Mouse (Mus musculus): ENCODE data around the gene Ccr9. TPM values are rescaled to one million over a fixed set of nuclear protein-coding genes. Genes with fewer than 3 reads are reported as not detected.

The Ccr9 gene
- 0.06 and 0.10 TPM in 2 replicates for polyA plus RNA-seq (2016; fragmentation: Nextera tagmentation; extraction: Ambion mirVana)

DNA sequence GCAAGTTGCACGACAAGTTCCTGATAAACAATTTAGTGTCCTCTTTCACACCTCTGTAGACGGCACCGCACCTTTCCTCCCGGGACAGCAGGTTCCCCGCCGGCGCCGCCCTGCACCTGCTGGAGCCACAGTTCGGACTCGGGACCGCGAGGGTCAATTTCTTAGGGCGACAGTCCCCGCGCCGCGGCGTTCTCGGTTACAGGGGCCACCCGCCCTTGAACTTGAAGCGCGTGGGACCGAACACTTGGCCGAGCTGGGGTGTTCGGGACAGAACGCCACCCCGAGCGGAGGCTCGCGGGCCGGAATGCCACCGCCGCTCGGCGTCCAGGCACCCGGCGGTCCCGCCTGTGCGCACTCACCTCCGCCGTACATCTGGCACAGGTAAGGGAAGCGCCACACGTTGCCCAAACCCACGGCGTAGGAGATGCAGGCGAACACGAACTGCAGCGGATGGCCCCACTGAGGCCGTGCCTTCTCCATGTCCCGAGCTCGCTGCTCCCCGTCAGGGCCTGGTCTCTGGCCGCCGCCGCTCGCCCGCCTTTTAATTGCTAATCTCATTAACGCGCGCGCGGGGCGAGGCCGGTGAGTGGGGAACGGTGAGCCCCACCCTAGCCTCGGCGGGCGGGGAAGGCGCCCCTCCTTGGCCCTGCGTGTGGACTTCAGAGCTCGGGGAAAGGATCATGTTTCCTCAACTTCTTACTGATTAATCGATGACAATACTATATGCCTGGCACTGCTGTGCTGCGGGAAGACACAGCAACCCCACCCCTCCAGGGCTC lies at the start of gene Ccr9, which contains the start of gene Slc6a20a:
Ccr9 (plus strand) TSS at position 113 of the 779 bp plus-strand sequence.
Slc6a20a (minus strand) TSS at position 559 of the 779 bp plus-strand sequence.
- Histone ChIP-seq H3K36me3 (replicated peaks) (no peaks in the 10 kb centered on the region), H3K27me3 (peaks cover 64% of the 10 kb centered on the region), H3K4me2 (peak within 1 kb of the TSS; percentile 70), H3K4me3 (replicated peaks) (peak within 1 kb of the TSS; percentile 46), H3K9ac (peak within 1 kb of the TSS; percentile 44; the same call in 1 of the 2 replicates), H3K9me3 (no peaks in the 10 kb centered on the region), H3K4me1 (peaks cover 9% of the 10 kb centered on the region), H3K27ac (no peak within 1 kb of the TSS)
- ATAC-seq (ENCODE audit: low FRiP score), result peak; percentile 23; the same call in 1 of the 2 replicates
- WGBS, result 1% methylated on average over 73 of the region's 73 CpGs

DNA sequence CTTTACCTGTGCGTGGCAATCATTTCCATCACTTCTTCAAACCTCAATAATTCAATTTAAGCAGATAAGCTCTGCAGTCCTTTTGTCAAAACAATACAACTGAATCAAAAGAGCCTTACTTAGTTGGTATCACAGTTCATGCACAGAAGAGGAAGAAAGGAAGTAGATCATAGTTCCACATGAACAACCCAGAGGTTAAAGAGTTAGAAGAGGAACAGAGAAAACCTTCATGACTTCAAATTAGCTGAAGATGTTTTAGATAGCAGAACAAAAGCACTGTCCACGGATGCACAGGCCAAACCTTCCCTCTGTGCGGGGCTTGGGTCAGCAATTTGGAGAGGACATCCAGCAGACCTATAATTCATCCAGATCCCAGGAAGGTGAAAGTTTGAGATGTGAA lies 46.6 kb upstream of the Ccr9 start:
- Histone ChIP-seq H3K9ac (no peak overlapping the region), H3K4me1 (no peaks in the 10 kb centered on the region), H3K27me3 (no peaks in the 10 kb centered on the region), H3K4me3 (replicated peaks) (no peak overlapping the region), H3K4me2 (no peak overlapping the region), H3K9me3 (no peaks in the 10 kb centered on the region), H3K36me3 (replicated peaks) (no peaks in the 10 kb centered on the region), H3K27ac (no peak overlapping the region)
- WGBS, result 90% methylated on average over 3 of the region's 3 CpGs
- no peak for ATAC-seq (ENCODE audit: low FRiP score)

DNA sequence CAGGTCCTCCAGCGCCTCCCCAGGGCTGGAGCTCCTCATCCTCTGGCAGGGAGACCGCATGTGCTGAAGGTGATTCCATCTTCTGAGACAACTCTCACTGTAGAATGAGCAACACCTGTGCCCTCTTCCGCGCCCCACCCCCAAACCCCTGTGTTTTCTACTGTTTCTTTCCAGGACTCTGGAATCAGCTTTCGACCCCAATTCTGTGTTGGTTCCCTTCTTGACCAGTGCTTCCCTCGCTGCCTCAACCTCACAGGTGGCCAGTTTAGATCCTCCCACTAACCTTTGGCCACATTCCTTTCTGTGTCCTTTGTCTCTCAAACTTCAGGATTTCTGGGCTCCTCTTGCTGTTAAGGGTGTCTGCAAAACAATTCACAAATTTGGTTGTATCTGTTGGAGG lies 46.0 kb upstream of the Ccr9 start, which contains the start of gene Slc6a20b:
Slc6a20b (minus strand) TSS at position 285 of the 400 bp plus-strand sequence.
- Histone ChIP-seq H3K4me1 (no peaks in the 10 kb centered on the region), H3K9me3 (no peaks in the 10 kb centered on the region), H3K4me3 (replicated peaks) (no peak within 1 kb of the TSS), H3K36me3 (replicated peaks) (no peaks in the 10 kb centered on the region), H3K27ac (no peak within 1 kb of the TSS), H3K4me2 (no peak within 1 kb of the TSS), H3K9ac (no peak within 1 kb of the TSS), H3K27me3 (no peaks in the 10 kb centered on the region)
- no peak for ATAC-seq (ENCODE audit: low FRiP score)
- WGBS, result 90% methylated on average over 6 of the region's 6 CpGs

DNA sequence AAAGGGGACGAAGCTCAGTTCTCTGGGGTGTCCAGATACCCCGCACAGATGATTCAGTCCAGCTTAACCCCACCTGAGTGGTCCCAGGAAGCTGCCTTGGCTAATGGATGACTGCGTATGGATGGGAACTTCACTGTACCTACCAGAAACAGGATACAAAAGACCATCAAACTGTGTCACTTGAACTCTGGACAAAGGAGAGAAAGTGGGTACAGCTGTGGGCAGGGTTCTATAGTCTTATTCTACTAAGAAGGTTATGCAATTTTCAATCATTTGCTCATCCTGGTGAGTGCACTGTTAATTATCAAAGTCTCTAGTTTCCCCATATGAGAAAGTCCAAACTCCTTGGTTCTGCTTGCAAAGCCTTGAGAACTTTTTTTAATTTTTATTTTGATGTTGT lies 45.2 kb upstream of the Ccr9 start:
- H3K27ac ChIP-seq, result no peak overlapping the region
- H3K27me3 ChIP-seq, result no peaks in the 10 kb centered on the region
- H3K36me3 ChIP-seq (replicated peaks), result no peaks in the 10 kb centered on the region
- no peak overlapping the region for H3K4me3 ChIP-seq (replicated peaks)
- H3K9me3 ChIP-seq, result no peaks in the 10 kb centered on the region
- H3K9ac ChIP-seq, result no peak overlapping the region
- H3K4me1 ChIP-seq, result no peaks in the 10 kb centered on the region
- 89% methylated on average over 3 of the region's 3 CpGs for WGBS
- no peak for ATAC-seq (ENCODE audit: low FRiP score)
- no peak overlapping the region for H3K4me2 ChIP-seq

DNA sequence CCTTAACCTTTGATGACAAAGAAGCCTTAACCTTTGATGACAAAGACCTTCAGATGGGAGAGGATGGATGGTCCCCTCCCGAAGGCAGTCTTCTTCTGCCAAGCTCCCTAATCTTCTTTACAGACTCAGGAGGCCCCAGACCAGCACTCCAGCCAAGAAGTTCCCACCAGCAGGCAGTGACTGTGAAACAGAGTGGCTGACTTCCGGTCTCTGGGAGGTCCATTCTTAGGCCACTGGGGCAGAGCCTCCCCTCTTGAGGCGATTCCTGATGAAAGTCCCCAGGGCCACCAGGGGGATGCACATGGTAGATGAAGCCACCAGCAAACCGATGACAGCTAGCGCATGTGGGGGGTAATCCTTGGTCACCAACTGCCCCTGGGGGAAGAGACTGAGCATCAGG lies 41.5 kb upstream of the Ccr9 start:
- Histone ChIP-seq H3K4me2 (no peak overlapping the region), H3K27me3 (no peaks in the 10 kb centered on the region), H3K27ac (no peak overlapping the region), H3K4me3 (replicated peaks) (no peak overlapping the region), H3K4me1 (no peaks in the 10 kb centered on the region), H3K36me3 (replicated peaks) (no peaks in the 10 kb centered on the region), H3K9ac (no peak overlapping the region), H3K9me3 (no peaks in the 10 kb centered on the region)
- WGBS, result 72% methylated on average over 5 of the region's 5 CpGs
- no peak for ATAC-seq (ENCODE audit: low FRiP score)

DNA sequence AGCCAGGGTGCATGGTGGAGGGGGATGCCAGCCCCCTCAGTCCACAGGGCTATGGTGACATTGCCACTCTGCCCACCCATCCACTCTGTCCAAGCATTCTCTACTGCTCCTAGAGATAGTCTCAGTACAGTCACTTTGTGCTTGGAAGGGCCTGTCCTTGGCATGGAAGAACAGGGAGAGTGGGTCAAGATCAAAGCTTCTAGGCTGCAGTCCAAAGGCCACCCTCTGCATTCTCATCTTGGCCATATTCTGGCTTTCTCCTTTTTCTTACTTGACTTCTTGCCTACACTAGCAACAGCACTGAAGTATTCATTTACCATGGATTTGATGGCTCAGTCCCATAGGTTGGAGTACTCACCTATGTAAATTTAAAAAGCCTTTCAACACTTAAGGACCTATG lies 40.0 kb upstream of the Ccr9 start:
- no peak overlapping the region for H3K4me3 ChIP-seq (replicated peaks)
- H3K27me3 ChIP-seq, result no peaks in the 10 kb centered on the region
- H3K9ac ChIP-seq, result no peak overlapping the region
- no peaks in the 10 kb centered on the region for H3K9me3 ChIP-seq
- no peaks in the 10 kb centered on the region for H3K4me1 ChIP-seq
- no peak for ATAC-seq (ENCODE audit: low FRiP score)
- no peak overlapping the region for H3K4me2 ChIP-seq
- no peak overlapping the region for H3K27ac ChIP-seq
- H3K36me3 ChIP-seq (replicated peaks), result no peaks in the 10 kb centered on the region

DNA sequence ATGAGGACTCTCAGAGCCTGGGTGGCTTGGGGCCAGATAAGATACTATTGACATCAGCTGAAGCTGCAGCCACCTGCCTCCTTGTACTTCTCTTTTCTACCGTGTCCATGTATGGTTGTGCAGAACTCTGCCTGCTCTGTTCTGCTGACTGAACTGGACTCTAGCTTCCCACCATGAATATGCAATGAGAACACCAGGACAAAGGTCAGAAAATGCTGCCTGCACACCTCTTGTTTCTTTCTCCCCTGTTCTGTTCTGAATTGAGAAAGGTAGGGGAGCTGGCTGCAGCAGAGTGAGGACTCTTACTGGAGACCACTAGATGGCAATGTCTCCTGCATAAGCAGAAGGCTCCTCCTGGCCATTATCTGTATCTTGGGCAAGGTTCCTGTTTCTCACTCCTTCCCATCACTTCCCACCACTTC lies 39.6 kb upstream of the Ccr9 start:
- ATAC-seq (ENCODE audit: low FRiP score), result no peak
- H3K9me3 ChIP-seq, result no peaks in the 10 kb centered on the region
- no peak overlapping the region for H3K4me2 ChIP-seq
- H3K4me3 ChIP-seq (replicated peaks), result no peak overlapping the region
- no peak overlapping the region for H3K9ac ChIP-seq
- WGBS, result 88% methylated on average over 1 of the region's 1 CpGs
- H3K27me3 ChIP-seq, result no peaks in the 10 kb centered on the region
- H3K27ac ChIP-seq, result no peak overlapping the region
- H3K36me3 ChIP-seq (replicated peaks), result no peaks in the 10 kb centered on the region
- no peaks in the 10 kb centered on the region for H3K4me1 ChIP-seq

DNA sequence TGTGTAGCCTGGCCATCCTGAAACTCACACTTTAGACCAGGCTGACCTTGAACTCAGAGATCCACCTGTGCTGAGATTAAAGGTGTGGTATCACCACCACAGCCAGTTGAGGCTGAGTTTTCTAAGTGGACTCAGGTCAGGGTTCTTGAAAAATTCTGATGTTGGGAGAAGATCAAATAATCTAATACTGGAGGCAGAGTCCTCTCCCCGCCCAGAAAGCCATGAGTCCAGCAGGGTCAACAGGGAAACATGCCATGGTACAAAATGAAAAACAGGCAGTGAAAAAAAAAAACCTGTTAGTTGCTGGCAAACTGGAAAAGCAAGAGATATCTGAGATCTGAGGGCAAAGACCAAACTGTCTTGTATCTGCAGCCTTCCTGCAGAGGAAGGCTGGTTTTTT lies 38.1 kb upstream of the Ccr9 start:
- Histone ChIP-seq H3K4me1 (no peaks in the 10 kb centered on the region), H3K4me3 (replicated peaks) (no peak overlapping the region), H3K27me3 (no peaks in the 10 kb centered on the region), H3K36me3 (replicated peaks) (no peaks in the 10 kb centered on the region), H3K27ac (no peak overlapping the region), H3K4me2 (no peak overlapping the region), H3K9me3 (no peaks in the 10 kb centered on the region), H3K9ac (no peak overlapping the region)
- WGBS, result 75% methylated on average over 1 of the region's 1 CpGs
- ATAC-seq (ENCODE audit: low FRiP score), result no peak

DNA sequence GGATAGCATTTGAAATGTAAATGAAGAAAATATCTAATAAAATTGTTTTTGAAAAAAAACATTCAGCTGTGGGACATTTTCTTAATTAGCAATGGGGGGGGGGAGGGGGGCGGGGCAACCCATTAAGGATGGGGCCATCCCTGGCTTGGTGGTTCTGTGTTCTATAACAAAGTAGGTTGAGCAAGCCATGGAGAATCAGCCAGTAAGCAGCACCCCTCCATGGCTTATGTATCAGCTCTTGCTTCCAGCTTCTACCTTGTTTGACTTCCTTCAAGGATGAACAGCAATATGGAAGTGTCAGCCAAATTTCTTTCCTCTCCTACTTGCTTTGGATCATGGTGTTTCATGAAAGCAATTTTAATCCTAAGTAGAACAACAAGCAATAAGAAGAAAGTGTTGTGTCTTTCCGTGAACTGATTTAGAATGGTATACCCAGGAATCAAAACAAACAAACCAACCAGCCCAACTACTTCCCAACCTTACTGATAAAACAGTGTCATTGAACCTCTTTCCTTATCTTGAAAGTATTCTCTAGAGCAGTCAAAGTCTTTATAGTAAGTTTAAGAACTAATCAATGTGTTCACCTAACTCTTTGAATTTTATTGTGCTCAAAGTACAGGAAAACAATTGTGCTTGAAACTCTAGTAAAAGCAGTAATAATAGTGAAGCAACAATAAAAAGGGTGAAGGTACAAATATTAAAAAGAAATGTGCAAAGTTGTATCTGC lies 28.3 kb upstream of the Ccr9 start:
- Histone ChIP-seq H3K27me3 (no peaks in the 10 kb centered on the region), H3K4me2 (no peak overlapping the region), H3K27ac (no peak overlapping the region), H3K9me3 (no peaks in the 10 kb centered on the region), H3K4me3 (replicated peaks) (no peak overlapping the region), H3K9ac (no peak overlapping the region), H3K36me3 (replicated peaks) (no peaks in the 10 kb centered on the region), H3K4me1 (no peaks in the 10 kb centered on the region)
- ATAC-seq (ENCODE audit: low FRiP score), result no peak
- 92% methylated on average over 2 of the region's 2 CpGs for WGBS

DNA sequence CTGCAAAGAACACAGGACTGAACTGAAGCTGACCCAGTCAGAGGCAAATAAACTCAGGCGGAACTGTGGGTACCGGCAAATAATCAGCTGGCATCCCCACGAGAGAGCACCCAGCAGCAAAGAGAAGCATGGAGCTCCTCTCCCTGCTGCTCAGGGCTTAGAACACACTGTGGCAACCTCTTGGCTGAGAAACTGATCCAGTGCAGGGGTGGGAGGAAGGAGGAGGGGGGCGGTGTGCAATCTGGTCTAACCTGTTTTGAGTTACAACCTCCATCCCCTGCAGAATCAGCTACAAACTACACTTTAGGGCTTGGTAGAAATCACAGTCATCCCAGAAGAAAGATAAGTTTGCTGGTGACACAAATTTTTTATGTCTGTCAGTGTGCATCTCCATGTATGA lies 26.9 kb upstream of the Ccr9 start:
- Histone ChIP-seq H3K4me3 (replicated peaks) (no peak overlapping the region), H3K4me2 (no peak overlapping the region), H3K27me3 (no peaks in the 10 kb centered on the region), H3K36me3 (replicated peaks) (no peaks in the 10 kb centered on the region), H3K4me1 (no peaks in the 10 kb centered on the region), H3K27ac (no peak overlapping the region), H3K9ac (no peak overlapping the region), H3K9me3 (no peaks in the 10 kb centered on the region)
- 51% methylated on average over 4 of the region's 4 CpGs for WGBS
- no peak for ATAC-seq (ENCODE audit: low FRiP score)

DNA sequence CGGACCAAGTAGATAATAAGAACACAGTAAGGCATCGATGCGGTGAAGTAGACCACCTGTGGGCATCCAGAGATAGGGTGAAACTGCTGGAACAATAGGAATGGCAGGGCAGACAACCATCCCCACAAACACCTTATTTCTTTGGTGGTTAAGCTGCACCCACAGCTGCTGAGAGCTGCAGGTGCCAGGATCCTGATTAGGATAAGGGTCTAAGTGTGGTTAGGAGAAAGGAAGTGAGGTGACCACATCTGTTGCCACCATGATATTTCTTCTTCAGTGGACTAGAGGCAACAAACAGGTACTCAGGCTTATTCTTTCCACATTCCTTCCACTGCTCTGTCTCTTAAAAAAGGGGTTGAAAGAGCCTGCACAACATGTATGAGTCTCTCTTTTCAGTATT lies 20.8 kb upstream of the Ccr9 start:
- Histone ChIP-seq H3K4me3 (replicated peaks) (no peak overlapping the region), H3K27me3 (no peaks in the 10 kb centered on the region), H3K4me1 (no peaks in the 10 kb centered on the region), H3K27ac (no peak overlapping the region), H3K36me3 (replicated peaks) (no peaks in the 10 kb centered on the region), H3K9ac (no peak overlapping the region), H3K9me3 (no peaks in the 10 kb centered on the region), H3K4me2 (no peak overlapping the region)
- 84% methylated on average over 3 of the region's 3 CpGs for WGBS
- no peak for ATAC-seq (ENCODE audit: low FRiP score)

DNA sequence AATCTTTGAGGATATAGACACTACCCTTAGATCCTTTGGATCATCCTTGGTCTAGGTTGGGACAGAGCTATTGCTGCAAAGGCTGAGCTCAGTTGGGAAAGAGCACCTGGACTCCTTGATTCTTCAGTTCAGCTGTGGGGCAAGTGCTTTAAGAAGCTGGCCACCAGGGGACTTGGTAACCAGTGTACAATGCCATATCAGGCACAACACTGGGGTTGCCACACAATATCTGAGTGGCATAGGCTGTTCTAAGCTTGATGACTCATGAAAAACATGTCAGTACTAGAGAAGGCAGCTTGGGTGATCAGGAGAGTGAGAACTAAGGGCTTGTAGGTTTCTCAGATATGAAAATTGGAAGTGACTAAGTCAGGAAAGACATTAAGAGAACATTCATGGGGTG lies 19.3 kb upstream of the Ccr9 start:
- no peaks in the 10 kb centered on the region for H3K36me3 ChIP-seq (replicated peaks)
- H3K27me3 ChIP-seq, result no peaks in the 10 kb centered on the region
- H3K9ac ChIP-seq, result no peak overlapping the region
- no peak overlapping the region for H3K4me3 ChIP-seq (replicated peaks)
- H3K4me2 ChIP-seq, result no peak overlapping the region
- H3K9me3 ChIP-seq, result no peaks in the 10 kb centered on the region
- no peak for ATAC-seq (ENCODE audit: low FRiP score)
- no peaks in the 10 kb centered on the region for H3K4me1 ChIP-seq
- no peak overlapping the region for H3K27ac ChIP-seq

All from forebrain, embryonic 12.5 days (tissue).